Mouse (Mus musculus): Measurements from ENCODE around the gene Foxd4. TPM values are rescaled to one million over a fixed set of nuclear protein-coding genes. Genes with fewer than 3 reads are reported as not detected.

Gene Foxd4
- total RNA-seq (2012; rRNA removed), result not detected in 2 replicates

- in situ Hi-C loops (cut with MboI; ENCODE audit: low sequenced_read_pairs in 2 of 2, unreplicated experiment in 2 of 2), result no loop called here
- H3K27ac ChIP-seq (ENCODE audit: insufficient read depth, low read depth, low read length, poor library complexity, severe bottlenecking), result no peak within 1 kb of the TSS
- DNase-seq (ENCODE audit: low read depth, low spot score), result no peak
- H3K9ac ChIP-seq (ENCODE audit: insufficient read depth, low read depth, low read length, poor library complexity, severe bottlenecking), result peak within 1 kb of the TSS; percentile 24; the same call in 1 of the 2 replicates
- H3K4me3 ChIP-seq (ENCODE audit: insufficient read depth in 1 of 2, low read depth in 1 of 2, low read length in 2 of 2, poor library complexity in 1 of 2, severe bottlenecking in 1 of 2), result peak within 1 kb of the TSS; percentile 56 to 63
- TF ChIP-seq MAFK (IDR thresholded peaks at IDR 0.05; ENCODE audit: insufficient read depth, low read depth, low read length) (no peak), ZC3H11A (IDR thresholded peaks at IDR 0.05; ENCODE audit: borderline replicate concordance, low read depth, low read length) (no peak), CHD2 (IDR thresholded peaks at IDR 0.05; ENCODE audit: low read depth, low read length) (no peak), HCFC1 (IDR thresholded peaks at IDR 0.05; ENCODE audit: borderline replicate concordance, insufficient read depth, low read length) (no peak), ZNF384 (IDR thresholded peaks at IDR 0.05; ENCODE audit: low read depth, low read length) (no peak)
- H3K36me3 ChIP-seq (ENCODE audit: control insufficient read depth, insufficient read depth, low read length, poor library complexity, severe bottlenecking), result no peaks in the 10 kb centered on the region
- H3K4me1 ChIP-seq (ENCODE audit: control insufficient read depth in 2 of 2, insufficient read depth in 2 of 2, low read length in 2 of 2, poor library complexity in 1 of 2), result peaks cover 0 to 7% of the 10 kb centered on the region in 2 experiments; a peak in 1 of 4 replicates
- H3K9me3 ChIP-seq (ENCODE audit: control insufficient read depth, insufficient read depth, low read depth, low read length), result no peaks in the 10 kb centered on the region
Observed at GRCm38 (mm10) chr19:24900581-24901220, at the start of gene Foxd4. TSS of gene Foxd4 (minus strand) at chr19:24901197.

GRCm38 (mm10) chr19:24945521-24946262 lies 44.7 kb upstream of the Foxd4 start:
- no peak overlapping the region for H3K4me3 ChIP-seq (ENCODE audit: insufficient read depth in 1 of 2, low read depth in 1 of 2, low read length in 2 of 2, poor library complexity in 1 of 2, severe bottlenecking in 1 of 2)
- in situ Hi-C loops (cut with MboI; ENCODE audit: low sequenced_read_pairs in 2 of 2, unreplicated experiment in 2 of 2), result no loop called here
- no peaks in the 10 kb centered on the region for H3K36me3 ChIP-seq (ENCODE audit: control insufficient read depth, insufficient read depth, low read length, poor library complexity, severe bottlenecking)
- no peak overlapping the region for H3K9ac ChIP-seq (ENCODE audit: insufficient read depth, low read depth, low read length, poor library complexity, severe bottlenecking)
- DNase-seq (ENCODE audit: low read depth, low spot score), result no peak
- H3K27ac ChIP-seq (ENCODE audit: insufficient read depth, low read depth, low read length, poor library complexity, severe bottlenecking), result no peak overlapping the region
- no peaks in the 10 kb centered on the region for H3K9me3 ChIP-seq (ENCODE audit: control insufficient read depth, insufficient read depth, low read depth, low read length)
- no peaks in the 10 kb centered on the region for H3K4me1 ChIP-seq (ENCODE audit: control insufficient read depth in 2 of 2, insufficient read depth in 2 of 2, low read length in 2 of 2, poor library complexity in 1 of 2)
- TF ChIP-seq MAFK (IDR thresholded peaks at IDR 0.05; ENCODE audit: insufficient read depth, low read depth, low read length) (no peak), HCFC1 (IDR thresholded peaks at IDR 0.05; ENCODE audit: borderline replicate concordance, insufficient read depth, low read length) (no peak), ZNF384 (IDR thresholded peaks at IDR 0.05; ENCODE audit: low read depth, low read length) (no peak), ZC3H11A (IDR thresholded peaks at IDR 0.05; ENCODE audit: borderline replicate concordance, low read depth, low read length) (no peak), CHD2 (IDR thresholded peaks at IDR 0.05; ENCODE audit: low read depth, low read length) (no peak)

GRCm38 (mm10) chr19:24937084-24937483 lies 36.1 kb upstream of the Foxd4 start:
- H3K9ac ChIP-seq (ENCODE audit: insufficient read depth, low read depth, low read length, poor library complexity, severe bottlenecking), result no peak overlapping the region
- no peak for DNase-seq (ENCODE audit: low read depth, low spot score)
- no peaks in the 10 kb centered on the region; the same call in 1 of the 2 replicates for H3K36me3 ChIP-seq (ENCODE audit: control insufficient read depth, insufficient read depth, low read length, poor library complexity, severe bottlenecking)
- TF ChIP-seq ZNF384 (IDR thresholded peaks at IDR 0.05; ENCODE audit: low read depth, low read length) (no peak), ZC3H11A (IDR thresholded peaks at IDR 0.05; ENCODE audit: borderline replicate concordance, low read depth, low read length) (no peak), HCFC1 (IDR thresholded peaks at IDR 0.05; ENCODE audit: borderline replicate concordance, insufficient read depth, low read length) (no peak)
- in situ Hi-C loops (cut with MboI; ENCODE audit: low sequenced_read_pairs in 2 of 2, unreplicated experiment in 2 of 2), result no loop called here
- no peaks in the 10 kb centered on the region for H3K9me3 ChIP-seq (ENCODE audit: control insufficient read depth, insufficient read depth, low read depth, low read length)
- H3K4me1 ChIP-seq (ENCODE audit: control insufficient read depth in 2 of 2, insufficient read depth in 2 of 2, low read length in 2 of 2, poor library complexity in 1 of 2), result peaks cover 0 to 5% of the 10 kb centered on the region in 2 experiments; a peak in 1 of 4 replicates
- no peak overlapping the region for H3K27ac ChIP-seq (ENCODE audit: insufficient read depth, low read depth, low read length, poor library complexity, severe bottlenecking)
- H3K4me3 ChIP-seq (ENCODE audit: insufficient read depth in 1 of 2, low read depth in 1 of 2, low read length in 2 of 2, poor library complexity in 1 of 2, severe bottlenecking in 1 of 2), result no peak overlapping the region

GRCm38 (mm10) chr19:24929041-24929440 lies 28.0 kb upstream of the Foxd4 start:
- Histone ChIP-seq H3K36me3 (ENCODE audit: control insufficient read depth, insufficient read depth, low read length, poor library complexity, severe bottlenecking) (no peaks in the 10 kb centered on the region), H3K9me3 (ENCODE audit: control insufficient read depth, insufficient read depth, low read depth, low read length) (no peaks in the 10 kb centered on the region), H3K4me3 (ENCODE audit: insufficient read depth in 1 of 2, low read depth in 1 of 2, low read length in 2 of 2, poor library complexity in 1 of 2, severe bottlenecking in 1 of 2) (no peak overlapping the region), H3K9ac (ENCODE audit: insufficient read depth, low read depth, low read length, poor library complexity, severe bottlenecking) (no peak overlapping the region), H3K4me1 (ENCODE audit: control insufficient read depth in 2 of 2, insufficient read depth in 2 of 2, low read length in 2 of 2, poor library complexity in 1 of 2) (peaks cover 0 to 4% of the 10 kb centered on the region in 2 experiments; a peak in 1 of 4 replicates), H3K27ac (ENCODE audit: insufficient read depth, low read depth, low read length, poor library complexity, severe bottlenecking) (no peak overlapping the region)
- no peak for TF ChIP-seq CHD2 (IDR thresholded peaks at IDR 0.05; ENCODE audit: low read depth, low read length)
- no peak for TF ChIP-seq ZC3H11A (IDR thresholded peaks at IDR 0.05; ENCODE audit: borderline replicate concordance, low read depth, low read length)
- no peak for TF ChIP-seq MAFK (IDR thresholded peaks at IDR 0.05; ENCODE audit: insufficient read depth, low read depth, low read length)
- TF ChIP-seq HCFC1 (IDR thresholded peaks at IDR 0.05; ENCODE audit: borderline replicate concordance, insufficient read depth, low read length), result no peak
- TF ChIP-seq ZNF384 (IDR thresholded peaks at IDR 0.05; ENCODE audit: low read depth, low read length), result no peak
- in situ Hi-C loops (cut with MboI; ENCODE audit: low sequenced_read_pairs in 2 of 2, unreplicated experiment in 2 of 2), result no loop called here
- no peak for DNase-seq (ENCODE audit: low read depth, low spot score)

All from ES-E14 (cell line).